Mouse (Mus musculus) MEL-GATA-1-ER (cell line): ENCODE measurements around the gene Ppp1r12b.

ENCODE experiments used
- DNase-seq: peaks from one replicate; pipeline ENCODE4 v3.0.0-alpha.2; 2012; ENCODE audit warnings: low read depth; ENCODE audit errors: extremely low read depth

Gene Ppp1r12b

DNA sequence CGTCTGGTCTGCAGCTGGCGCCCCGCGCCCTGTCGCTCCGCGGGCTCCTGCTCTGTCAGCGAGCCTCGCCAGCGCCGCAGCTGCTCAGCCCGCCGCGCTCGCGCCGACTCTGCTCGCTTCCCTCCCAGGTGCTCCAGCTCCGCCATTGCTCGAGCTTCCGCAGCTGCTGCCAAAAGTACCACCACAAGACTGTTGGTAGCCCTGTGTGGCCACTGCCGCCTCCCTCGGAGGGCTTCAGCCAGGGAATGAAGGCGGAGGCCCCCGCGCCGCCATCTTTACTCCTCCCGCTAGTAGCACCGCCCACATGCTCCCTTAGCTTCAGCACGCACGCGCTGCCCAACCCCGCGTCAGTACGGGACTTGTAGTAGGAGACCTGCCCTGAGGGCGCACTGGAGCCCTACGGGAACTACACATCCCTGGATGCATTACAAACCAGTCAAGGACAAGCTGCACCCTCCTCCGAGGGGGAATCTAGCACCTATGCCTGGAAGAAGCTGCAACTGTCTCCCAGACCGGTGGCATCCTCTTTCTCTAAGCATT, at the start of gene Ppp1r12b:
Ppp1r12b (minus strand) TSS at position 306 of the 540 bp plus-strand sequence.
- peak; percentile 99 for DNase-seq

DNA sequence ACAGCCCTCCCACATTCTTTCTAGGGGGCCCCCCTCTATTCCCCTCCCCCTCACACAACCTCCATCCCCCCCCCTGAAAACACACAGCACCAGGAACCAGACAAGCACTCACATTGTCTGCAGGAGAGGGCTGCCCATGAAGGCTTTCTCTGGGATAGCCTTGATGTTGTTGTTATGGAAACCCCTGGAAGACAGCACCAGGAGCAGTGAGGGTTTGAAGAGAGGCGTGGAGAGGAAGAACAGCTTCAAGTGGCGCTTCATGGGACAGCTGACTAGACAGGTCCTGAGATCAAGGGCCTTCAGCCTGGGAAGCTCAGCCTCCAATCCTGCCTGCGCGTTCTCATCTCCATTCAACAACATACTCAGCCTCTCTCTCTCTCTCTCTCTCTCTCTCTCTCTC, 47.6 kb upstream of the Ppp1r12b start:
- DNase-seq = no peak

DNA sequence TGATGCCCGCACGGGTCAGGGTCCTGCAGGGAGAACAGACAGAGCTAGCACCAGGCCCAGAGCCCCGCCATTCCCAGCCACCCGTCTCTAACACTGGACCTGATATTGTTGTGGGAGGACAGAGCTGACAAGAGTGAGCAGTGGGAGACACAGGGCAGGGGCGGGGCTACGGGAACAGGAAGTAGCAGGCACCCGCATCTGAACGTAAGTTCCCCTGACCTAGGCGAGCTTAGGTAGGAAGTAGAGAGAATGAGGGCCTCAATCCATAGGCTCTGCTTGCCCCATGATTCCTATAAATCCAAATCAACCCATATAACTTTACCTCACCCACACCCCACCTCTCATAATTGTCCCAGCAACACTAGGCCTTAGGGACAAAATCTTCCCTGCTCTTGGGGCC, 44.8 kb upstream of the Ppp1r12b start:
- peak; percentile 57 for DNase-seq

DNA sequence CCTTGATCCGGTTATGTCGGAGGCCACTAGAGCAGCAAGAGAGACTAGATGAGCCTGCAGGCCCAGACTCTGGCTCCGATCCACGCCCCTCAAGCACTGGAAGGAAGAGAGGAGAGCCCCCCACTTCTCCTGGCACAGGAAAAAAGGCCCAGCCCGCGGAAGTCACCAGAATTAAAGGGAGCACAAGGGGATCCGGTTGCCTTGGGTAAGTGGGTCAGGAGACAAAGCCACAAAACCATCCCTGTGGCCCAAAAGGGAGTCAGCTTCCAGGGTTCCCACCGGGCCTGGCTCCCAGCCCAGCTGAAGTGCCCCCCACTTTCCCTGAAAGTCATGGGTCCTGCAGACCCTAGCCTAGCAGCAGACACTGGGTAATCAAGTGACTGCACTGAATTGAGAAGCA, 42.5 kb upstream of the Ppp1r12b start:
- DNase-seq = no peak

DNA sequence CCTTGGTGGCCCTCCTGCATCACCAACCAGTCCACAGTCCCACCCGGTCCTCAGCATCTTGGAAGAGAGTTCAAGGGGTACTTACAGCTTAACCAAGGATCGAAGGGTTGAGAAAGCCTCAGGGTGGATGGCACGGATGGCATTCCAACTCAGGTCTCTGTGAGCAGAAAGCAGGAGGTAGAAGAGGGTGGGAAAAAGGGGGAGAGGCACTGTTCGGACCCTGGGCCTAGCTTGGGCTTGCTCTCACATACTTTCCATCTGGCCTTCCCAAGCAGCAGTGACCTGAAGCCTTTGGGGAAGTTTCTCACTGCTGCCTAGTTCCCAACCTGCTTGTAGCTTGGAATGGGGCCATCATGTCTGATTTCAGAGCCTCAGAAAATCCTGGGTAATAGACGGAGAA, 41.8 kb upstream of the Ppp1r12b start:
- DNase-seq = no peak

DNA sequence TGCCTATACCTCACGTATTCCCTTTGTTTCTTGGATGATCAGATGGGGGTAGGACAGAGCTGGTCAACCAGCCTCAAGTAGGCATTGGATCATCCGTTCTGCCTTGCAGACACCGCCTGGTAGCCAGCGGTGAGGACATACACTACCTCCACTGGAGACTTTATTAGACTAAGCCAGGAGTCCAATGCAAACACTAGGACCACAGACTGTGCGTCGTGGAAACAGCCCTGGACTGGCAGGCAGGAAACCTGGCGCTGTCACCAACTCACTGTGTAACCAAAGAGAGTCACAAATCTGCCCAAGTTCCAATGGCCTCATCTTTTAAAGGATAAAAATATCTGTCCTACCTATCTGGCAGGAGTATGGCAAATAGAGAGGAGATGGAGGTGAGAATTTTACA, 40.7 kb upstream of the Ppp1r12b start:
- no peak for DNase-seq

DNA sequence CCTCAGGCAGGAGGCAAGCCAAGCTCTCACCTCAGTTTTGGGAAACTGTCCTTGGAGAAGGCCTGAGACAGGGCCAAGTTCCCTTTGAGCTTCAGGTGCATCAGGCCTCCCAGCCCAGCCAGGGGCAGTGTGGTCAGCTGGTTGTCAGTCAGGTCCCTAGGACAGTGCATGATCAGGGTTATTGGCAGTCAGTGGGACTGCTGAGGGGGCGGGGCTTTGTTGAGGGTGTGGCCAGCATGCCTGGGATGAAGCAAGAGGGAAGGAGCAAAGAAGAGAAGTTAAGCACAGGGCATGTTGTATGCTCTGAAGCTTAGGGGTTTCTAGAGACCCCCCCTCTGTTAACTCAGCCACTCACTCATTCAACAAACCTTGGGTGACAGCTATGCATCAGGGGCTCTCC, 40.2 kb upstream of the Ppp1r12b start:
- DNase-seq = no peak

DNA sequence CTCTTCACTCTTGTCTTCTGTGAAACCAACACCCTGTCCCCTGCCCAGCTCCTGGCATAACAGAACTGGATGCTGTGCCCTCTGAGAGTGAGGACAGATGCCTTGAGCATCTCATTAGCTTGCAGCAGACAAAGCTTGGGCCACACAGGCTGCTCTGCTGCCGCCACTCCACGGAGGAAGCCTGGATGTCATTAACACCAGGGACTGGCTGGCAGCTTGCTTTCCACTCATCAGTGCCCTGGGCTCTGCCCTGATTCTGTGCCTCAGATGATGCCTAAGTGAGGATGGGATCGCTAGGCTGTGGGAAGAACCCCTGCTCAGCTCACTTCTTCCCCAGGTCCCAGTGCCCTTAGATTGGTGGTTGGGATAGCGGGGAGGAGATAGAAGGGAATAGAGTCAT, 39.7 kb upstream of the Ppp1r12b start:
- DNase-seq = no peak

DNA sequence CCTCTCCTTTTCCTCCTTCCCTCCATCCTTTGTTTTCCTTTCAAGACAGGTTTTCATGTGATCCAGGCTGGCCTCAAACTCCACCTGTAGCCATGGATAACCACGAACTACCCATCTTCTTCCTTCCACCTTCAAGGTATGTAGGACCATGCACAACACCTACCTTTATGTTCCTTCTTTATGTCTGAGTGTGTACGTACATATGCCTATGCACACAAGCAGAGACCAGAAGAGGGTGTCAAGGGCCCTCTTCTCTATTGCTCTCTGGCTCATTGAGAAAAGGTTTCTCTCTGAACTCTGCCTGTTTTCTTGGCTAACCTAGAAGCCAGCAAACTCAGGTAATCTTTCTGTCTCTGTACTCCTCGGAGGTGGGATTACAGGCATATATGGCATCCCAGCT, 39.0 kb upstream of the Ppp1r12b start:
- DNase-seq = no peak

DNA sequence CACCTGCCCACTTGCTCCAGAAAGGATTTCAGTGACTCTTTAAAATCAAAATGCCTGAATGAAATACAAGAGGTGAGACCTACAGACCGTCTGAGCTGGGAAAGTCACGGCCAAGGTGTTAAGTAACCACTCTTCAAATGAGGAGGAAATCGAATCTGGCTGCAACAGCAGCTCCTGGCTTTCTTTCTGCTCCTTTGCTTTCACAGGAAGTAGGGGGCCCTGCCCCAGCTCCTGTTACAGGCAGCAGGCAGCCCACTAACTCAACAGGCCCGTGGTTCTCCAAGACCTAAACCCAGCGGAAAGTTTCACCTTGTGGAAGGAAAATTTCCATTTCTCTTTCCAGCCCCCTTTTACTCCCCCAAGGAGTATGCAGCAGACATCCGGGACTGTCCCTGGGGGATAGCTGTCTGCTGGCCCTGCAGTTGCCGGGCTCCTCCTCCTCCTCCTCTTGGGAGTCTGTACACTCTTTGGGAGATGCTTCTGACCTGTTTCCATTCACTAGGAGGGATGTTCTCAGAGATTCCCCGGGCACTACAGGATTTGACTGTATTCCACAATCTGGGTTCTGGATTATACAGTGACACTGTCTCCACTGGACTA, 36.4 kb upstream of the Ppp1r12b start:
- DNase-seq = no peak

DNA sequence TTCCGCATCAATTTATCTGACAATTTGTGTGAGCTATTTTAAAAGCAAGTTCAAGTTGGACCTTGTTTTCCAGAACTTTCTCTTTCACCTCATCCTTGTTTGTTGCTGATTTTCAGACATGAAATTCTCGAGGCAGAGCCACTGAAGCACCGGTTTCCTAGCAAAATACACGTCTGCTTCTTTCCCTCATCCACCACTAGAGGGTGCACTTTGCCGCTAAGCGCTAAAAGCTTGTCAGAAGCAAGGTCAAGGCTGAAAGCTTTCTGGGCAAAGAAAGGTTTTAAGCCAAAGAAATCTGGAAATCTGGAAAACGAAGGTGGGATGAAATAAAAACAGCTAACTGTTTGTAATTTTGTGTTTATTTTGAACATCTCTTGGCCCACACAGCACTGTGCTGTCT, 33.6 kb upstream of the Ppp1r12b start:
- DNase-seq = peak; percentile 45

DNA sequence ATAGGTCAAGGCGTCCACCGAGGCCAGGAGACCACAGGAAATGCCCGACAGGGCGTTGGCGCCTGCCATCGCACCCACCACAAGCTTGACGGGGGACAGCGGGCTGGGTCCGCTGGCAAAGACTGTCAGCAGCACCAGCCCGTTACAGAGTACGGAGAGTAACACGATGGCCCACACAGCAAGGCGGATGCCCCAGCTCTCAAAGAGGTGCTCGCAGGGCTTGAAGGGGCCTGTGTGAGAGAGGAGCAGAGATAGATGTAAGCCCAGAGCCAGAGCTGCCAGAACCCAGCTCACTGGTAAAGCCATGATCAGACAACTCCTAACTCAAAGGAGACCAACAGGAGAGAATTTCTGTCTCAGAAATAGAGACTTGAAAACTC, 32.2 kb upstream of the Ppp1r12b start:
- no peak for DNase-seq

DNA sequence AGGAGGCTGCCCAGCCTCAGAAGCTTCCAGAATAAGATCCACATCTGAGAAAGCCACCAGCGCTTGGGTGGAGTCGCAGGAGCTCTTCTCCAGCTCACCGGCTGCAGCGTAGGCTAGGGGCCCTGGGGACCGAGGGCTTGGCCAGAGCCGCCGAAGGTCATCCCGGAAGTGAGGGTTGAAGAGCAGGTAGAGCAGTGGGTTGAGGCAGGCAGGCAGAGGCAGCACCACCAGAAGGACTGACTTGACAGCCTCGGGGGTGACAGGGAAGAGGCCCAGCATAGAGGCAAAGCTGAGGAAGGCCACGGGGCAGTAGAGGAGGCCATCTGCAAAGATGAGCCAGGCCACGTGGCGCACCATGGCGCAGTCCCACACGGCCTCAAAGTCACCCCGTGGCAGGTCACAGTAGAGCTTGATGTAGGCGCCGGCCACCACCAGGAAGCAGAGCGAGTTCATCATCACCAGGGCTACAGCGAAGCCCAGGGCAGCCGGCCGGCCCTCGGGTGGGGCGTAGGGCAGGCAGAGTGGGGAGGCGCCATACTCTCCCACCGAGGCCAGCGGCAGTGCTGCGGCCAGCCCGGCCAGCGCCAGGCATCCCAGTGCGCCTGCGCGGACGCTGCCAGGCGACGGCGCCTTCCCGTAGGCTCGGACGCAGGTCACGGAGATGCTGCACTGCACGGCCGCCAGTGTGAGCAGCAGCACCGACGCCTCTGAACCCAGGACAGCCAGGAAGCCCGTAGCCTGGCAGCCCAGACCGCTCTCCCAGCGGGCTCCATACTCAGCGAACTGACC, 31.6 kb upstream of the Ppp1r12b start:
- no peak for DNase-seq

DNA sequence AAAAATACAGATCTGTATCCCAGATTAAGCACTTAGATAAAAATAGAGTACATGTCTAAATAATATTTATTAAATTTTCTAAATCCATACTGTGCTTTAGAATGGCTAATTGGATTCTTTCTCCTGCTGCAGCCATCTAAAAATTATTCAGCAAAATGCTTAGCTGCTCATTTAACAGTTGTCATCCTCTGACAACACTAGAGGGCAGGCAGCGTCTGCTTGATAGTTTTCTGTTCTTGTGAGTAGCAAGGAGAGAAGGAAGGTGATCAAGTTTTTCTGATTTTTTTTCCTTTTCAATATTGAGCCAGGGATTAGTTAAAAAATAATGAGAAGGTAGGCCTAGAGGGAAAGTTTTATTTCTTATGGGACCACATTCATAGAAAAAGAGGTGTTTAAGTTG, 17.2 kb upstream of the Ppp1r12b start:
- DNase-seq = no peak

DNA sequence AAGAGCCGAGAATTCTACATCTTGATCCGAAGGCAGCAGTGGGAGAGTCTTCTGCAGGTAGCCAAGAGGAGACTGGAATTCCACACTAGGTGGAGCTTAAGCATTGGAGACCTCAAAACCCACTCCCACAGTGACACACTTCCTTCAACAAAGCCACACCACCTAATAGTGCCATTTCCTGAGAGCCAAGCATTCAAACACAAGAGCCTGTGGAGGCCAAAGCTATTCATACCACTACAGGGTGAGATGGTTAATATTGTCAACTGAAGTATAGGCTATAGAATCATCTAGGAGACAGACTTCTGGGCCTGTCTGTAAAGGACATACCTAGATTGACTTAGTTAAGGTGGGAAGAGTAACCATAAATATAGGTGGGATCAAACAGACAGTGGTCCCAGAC, 9.7 kb upstream of the Ppp1r12b start:
- no peak for DNase-seq

DNA sequence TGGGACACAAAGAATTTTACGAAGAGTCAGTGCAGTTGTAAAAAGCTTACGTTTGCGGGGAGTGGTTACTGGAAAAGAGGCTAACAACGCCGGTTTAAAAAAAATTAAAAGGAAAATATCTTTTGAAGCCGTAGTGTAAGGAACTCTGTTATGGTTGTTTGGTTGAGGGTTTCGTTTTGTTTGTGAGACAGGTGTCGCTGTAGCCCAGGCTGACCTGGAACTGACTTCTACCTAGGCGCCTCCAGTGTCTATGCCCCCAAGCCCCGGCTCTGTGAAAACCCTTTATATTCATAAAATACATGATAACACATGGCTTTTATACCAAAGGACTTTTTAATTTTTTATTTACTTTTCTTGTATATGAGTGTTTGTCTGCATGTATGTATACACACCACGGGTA, 7.1 kb upstream of the Ppp1r12b start:
- DNase-seq = no peak

DNA sequence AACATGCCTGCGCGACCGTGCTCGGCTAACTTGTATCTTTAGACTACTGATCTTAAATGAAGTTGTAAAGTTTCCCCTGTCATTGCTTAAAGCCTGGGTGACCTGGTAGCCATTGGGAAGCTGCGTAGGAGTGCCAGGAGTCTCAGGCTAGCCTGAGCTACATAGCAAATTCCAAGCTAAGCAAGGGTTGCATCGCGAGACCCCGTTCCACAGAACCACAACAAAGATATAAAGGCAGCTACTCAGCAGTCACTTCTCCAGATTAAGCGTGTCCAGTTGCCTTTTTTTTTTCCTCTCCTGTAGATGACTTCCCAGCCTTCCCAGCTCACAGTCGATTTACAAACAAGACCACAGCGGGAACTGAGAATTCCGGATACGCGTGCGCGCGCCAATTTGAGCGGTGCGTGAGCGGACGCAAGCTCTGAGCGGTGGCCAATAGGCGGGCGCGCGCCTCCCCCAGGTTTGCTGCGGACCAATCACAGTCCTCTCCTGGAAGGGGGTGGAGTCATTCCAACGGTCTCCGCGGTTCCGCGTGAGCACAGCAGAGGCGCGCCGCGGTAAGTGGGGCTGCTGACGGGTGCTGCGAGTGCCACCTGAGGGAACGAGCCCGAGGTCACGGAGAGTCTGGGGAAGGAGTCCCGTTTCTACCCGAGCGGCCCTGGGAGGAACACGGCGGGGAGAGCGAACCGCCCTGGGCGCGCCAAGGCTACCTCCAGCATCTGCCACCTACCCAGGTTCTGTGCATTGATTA, 6.5 kb upstream of the Ppp1r12b start, which contains the start of gene Ube2t:
Ube2t (plus strand) TSS at position 513 of the 751 bp plus-strand sequence.
- DNase-seq = peak; percentile 85

DNA sequence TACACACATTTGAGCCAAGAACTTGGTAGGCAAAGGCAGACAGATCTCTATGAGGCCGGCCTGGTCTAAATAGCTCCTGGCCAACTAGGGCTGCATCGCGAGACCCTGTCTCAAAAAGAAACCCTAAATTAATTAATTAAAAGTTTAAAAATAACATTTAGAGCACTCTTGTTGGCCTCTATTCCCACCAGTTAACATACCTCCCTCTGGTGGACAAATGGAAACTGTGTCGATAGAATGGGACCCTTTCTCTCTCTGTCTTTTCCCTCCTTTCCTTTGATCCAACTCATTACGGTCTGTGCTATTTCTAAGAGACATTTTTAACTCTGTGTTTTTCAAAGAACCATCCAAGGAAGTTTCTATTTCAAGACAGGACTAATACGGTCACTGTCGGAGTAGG, 4.9 kb upstream of the Ppp1r12b start:
- no peak for DNase-seq

DNA sequence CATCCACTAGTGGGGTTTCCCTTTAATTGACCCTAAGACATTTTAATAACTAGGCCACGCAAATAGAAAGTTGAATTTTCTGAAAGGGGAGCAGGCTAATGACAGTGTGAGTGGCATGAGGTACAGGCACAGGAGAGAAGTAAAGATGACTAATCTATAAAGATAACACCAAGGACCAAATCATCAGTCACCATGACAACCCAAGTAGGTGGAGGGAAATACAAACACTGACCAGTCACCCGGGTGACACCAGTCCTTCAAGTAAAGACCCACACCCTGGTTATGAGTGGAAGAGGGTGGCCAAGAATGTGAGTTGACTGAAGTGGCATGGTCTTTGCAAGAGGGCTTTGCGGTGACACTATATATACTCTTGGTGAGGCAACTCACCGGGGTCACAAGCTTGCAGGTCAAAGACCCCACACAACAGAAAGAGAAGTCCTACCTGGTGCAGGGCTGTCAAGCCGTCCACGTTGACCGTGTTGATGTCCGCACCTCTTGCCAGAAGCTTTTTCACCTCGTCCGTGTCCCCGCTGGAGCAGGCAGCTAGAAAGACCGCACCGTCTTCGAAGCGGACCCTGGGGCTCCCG, 599 bp downstream of the Ppp1r12b start:
- no peak for DNase-seq

DNA sequence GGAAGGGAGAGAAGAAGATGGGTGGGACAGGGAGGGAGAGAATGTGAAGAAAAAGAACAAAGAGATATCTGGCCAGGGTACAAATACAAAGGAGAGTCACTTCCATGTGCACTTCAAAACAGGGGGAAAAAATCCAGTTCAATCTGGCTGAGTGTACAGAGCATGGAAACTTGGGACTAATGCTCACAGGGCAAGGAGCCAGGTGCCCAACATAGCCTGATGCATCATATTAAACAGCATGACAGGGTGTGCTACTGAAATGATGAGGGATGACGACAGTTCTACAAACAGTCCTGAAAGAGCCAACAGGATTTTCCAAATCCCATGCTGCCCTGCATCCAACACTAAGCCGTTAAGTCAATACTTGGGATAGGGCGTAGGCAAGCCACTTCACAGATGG, 5.8 kb downstream of the Ppp1r12b start:
- DNase-seq = no peak

DNA sequence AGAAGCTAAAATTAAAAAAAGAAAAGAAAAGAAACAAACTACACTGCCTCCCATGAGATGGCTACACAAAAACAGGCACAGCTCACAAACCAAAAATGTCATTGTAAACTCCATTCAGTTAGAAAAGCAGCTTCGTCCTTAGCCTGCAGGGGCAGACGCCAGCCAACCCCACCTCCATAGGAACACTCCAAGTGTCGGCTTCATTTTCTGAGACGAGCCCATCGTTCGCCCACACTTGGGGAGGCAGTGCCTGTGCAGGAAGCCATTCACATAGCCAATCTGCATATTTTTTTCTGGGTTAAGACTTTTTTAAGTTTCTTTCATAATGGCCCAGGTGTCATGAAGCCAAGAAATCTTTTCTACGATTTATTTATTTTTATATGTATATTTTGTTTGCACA, 8.2 kb downstream of the Ppp1r12b start:
- DNase-seq = no peak

DNA sequence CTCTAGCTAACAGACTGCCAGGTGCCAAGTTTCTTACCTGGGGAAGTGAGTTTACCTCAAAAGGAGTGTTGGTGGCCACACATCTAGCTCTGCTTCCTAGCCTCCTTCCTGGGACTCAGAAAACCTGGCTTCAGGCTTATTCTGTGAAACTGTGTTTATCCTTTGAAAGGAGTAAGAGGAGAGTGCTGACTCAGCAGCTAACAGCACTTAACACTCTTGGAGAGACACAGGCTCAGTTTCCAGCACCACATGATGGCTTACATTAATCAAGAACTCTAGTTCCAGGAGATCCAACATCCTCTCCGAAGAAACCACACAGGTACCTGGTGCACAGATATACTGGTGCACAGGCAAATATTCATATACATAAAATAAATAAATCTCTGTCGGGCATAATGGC, 12.8 kb downstream of the Ppp1r12b start:
- no peak for DNase-seq
